Mouse (Mus musculus): ENCODE data around the gene Zfp189. TPM values are rescaled to one million over a fixed set of nuclear protein-coding genes. Genes with fewer than 3 reads are reported as not detected.

Gene Zfp189
- total RNA-seq, 1 experiment from 2014 or later = 3.2 TPM

- no peak for ATAC-seq (replicated peaks; ENCODE audit: insufficient number of reproducible peaks, low FRiP score, low TSS enrichment, poor library complexity, severe bottlenecking)
Observed at GRCm38 (mm10) chr4:49535036-49535435, 14.1 kb downstream of the Zfp189 start.

DNA sequence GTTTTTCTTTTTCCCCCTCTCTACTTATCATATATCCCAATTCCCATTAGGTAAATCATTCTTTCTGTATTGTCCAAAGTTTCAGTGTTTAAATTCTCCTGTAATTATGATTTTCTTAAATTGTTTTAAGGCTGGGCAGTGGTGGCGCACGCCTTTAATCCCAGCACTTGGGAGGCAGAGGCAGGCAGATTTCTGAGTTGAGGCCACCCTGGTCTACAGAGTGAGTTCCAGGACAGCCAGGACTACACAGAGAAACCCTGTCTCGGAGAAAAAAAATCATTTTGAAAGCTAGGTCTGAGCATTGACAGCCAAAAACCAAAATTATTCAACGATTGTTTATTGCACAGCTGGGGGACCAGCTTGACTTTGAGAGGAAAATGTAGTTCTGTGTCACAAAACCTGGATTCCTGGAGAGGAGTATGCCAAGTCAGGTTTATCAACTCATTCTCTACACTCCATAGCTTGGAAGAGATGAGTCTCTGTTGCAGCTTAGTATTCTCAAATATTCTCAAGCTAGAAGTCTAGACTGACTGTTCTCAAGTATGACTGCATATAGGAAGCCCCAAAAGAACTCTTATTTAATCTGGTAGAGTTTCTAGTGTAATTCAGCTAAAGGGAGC is 14.8 kb downstream of the Zfp189 start:
- ATAC-seq (replicated peaks; ENCODE audit: insufficient number of reproducible peaks, low FRiP score, low TSS enrichment, poor library complexity, severe bottlenecking) = no peak

DNA sequence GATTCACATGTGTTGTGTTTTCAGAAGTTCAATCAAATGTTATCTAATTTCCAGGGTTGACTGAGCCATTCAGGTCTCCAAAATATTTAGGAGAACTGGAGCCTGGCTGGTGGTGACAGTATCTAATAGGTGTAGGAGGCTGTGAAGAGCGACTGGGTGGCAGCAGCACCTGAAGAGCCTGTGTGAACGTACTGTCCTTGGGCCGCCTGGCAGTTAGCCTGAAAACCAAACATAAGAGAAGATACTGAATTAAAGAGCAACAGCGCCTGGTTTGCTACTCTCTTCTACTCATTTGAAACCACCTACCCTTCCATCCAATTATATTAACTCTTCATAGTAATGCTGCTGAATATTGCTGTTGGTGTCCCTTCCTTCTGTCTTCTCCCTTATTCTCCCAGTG is 15.7 kb downstream of the Zfp189 start:
- no peak for ATAC-seq (replicated peaks; ENCODE audit: insufficient number of reproducible peaks, low FRiP score, low TSS enrichment, poor library complexity, severe bottlenecking)

- ATAC-seq (replicated peaks; ENCODE audit: insufficient number of reproducible peaks, low FRiP score, low TSS enrichment, poor library complexity, severe bottlenecking) = no peak
Observed at GRCm38 (mm10) chr4:49539665-49540064, 18.7 kb downstream of the Zfp189 start.

- ATAC-seq (replicated peaks; ENCODE audit: insufficient number of reproducible peaks, low FRiP score, low TSS enrichment, poor library complexity, severe bottlenecking) = no peak
Observed at GRCm38 (mm10) chr4:49540966-49541365, 20.0 kb downstream of the Zfp189 start.

DNA sequence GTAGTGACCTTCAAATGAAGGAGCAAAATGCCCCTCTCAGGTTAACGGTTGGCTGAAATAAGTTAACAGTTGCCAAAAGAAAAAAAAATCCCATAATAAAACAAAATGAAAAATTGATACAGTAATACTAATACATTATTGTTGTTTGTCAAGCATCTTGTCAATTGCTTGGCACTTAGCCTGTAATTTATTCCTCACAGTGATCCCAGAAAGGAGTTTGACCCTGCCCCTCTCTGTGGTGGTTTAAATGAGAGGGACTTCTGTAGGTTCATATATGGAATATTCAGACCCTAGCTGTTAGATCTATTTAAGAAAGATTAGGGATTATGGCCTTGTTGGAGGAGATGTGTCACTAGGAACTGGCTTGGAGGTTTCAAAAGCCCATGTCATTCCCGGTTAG is 25.1 kb downstream of the Zfp189 start:
- ATAC-seq (replicated peaks; ENCODE audit: insufficient number of reproducible peaks, low FRiP score, low TSS enrichment, poor library complexity, severe bottlenecking) = no peak

- no peak for ATAC-seq (replicated peaks; ENCODE audit: insufficient number of reproducible peaks, low FRiP score, low TSS enrichment, poor library complexity, severe bottlenecking)
Observed at GRCm38 (mm10) chr4:49546873-49547543, 26.0 kb downstream of the Zfp189 start.

- no peak for ATAC-seq (replicated peaks; ENCODE audit: insufficient number of reproducible peaks, low FRiP score, low TSS enrichment, poor library complexity, severe bottlenecking)
Observed at GRCm38 (mm10) chr4:49547544-49548219, 26.7 kb downstream of the Zfp189 start.

DNA sequence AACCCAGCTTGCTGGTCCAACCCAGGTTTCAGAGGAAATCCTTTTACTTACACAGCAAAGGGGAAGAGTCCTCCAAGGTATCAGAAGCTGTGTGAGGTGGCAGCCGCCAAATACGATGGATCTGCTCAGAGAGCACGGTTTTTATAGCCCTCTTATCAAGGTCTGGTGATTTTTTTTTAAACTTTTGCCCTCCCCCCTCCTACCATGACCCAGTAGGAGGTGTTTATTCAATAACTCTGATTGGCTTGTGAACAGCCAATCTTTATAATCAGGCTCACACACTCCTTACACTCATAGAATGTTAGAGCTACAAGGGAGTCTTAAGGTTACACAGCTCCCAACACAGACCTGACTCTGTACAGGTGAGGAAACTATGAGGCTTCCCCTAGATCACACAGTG is 28.4 kb downstream of the Zfp189 start, which contains the start of gene Aldob:
TSS of gene Aldob (minus strand) at position 164 of the 400 bp plus-strand sequence.
- no peak for ATAC-seq (replicated peaks; ENCODE audit: insufficient number of reproducible peaks, low FRiP score, low TSS enrichment, poor library complexity, severe bottlenecking)

DNA sequence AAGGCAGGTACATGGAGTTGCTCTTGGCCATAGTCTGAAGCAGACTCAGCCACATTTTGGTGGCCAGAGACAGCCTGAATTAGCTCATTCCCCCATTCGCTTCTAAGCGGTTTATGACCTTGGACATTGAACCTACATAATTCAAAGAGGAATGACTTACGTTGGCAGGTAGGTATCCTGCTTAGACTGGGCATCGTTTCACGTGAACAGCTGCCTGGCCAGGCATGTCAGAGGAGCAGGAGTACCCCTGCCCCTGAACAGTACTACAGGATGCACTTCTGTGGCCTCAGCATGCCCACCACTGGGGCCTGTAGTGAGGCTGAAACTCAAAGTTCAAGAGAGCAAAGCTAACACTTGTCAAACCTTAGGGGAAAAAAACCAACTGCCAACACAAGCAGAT is 32.4 kb downstream of the Zfp189 start:
- no peak for ATAC-seq (replicated peaks; ENCODE audit: insufficient number of reproducible peaks, low FRiP score, low TSS enrichment, poor library complexity, severe bottlenecking)

DNA sequence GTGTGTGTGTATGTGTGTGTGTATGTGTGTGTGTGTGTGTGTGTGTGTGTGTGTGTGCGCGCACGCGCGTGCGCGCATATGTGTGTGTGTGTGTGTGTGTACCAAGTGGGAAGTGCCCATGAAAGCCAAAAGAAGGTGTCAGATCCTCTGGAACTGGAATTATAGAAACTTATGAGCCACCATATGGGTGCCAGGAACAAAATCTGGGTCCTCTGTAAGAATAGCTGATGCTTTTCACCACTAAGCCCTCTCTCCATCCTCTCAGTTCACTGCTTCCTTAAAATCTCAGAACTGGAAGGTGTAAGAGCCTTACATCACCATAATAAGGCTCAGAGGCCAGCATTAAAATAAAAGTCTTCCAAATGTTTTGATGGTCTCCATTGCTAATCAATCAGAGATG is 36.4 kb downstream of the Zfp189 start:
- no peak for ATAC-seq (replicated peaks; ENCODE audit: insufficient number of reproducible peaks, low FRiP score, low TSS enrichment, poor library complexity, severe bottlenecking)

DNA sequence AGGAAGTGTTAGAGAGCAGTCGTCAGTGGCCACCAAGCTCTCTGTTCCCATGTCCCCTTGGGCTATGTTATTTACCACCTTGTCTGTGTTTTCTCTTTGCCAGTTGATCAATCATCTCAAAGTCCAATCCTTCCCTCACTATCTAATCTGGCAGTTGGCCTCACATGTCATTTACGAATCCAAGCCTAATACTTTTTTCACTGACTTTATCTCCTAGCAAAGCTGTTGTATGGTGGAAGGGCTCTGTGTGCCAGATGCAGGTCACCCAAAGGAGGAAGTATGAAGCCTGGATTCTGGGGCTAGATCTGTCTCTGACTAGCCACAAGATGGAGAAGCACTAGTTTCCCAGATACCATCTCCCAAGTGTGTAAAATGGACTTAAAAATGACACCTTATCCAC is 37.2 kb downstream of the Zfp189 start:
- no peak for ATAC-seq (replicated peaks; ENCODE audit: insufficient number of reproducible peaks, low FRiP score, low TSS enrichment, poor library complexity, severe bottlenecking)

DNA sequence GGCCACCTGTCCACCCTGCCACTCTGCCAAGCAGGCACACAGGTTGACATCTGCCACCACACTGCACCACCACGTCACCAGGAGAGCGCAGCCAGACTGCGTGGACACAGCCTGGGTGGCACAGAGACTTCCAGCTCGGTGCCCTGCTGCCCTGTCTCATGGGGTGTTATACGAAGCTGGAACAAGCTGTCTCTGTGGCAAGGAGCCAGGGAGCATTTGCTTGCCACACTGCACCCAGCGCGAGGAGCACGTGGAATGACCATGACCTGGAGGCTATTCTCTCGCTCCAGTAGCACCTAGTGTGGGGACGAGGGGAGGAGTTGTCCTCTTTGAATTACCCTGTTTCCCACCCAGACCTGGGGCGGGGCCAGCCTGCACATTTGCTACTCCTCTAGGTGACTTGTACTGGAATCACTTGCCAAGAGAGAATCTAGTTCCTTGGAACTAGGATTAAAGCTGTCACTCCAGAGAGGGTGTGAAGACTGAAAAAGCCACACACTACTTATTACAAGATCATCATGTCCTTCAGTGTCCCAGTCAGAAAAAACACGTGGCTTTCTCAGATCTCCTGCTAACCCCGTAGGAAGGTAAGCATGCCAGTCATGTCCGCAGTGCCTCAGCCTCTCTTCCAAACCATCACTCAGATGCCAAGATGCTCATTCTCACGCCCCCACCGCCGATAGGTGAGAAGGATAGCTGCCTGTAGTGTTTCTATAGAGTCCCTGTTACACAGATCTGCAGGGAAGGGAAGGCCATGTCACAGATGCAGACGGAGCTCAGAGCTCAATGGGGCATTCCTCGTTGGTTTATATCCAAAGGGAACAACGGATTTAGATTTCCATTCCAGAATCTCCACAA is 39.2 kb downstream of the Zfp189 start:
- ATAC-seq (replicated peaks; ENCODE audit: insufficient number of reproducible peaks, low FRiP score, low TSS enrichment, poor library complexity, severe bottlenecking) = 0 out of 2 replicates have a peak, but pooled peaks have one; percentile 13

GRCm38 (mm10) chr4:49567613-49568012 is 46.6 kb downstream of the Zfp189 start:
- peak; percentile 83 for ATAC-seq (replicated peaks; ENCODE audit: insufficient number of reproducible peaks, low FRiP score, low TSS enrichment, poor library complexity, severe bottlenecking)

- ATAC-seq (replicated peaks; ENCODE audit: insufficient number of reproducible peaks, low FRiP score, low TSS enrichment, poor library complexity, severe bottlenecking) = no peak
Observed at GRCm38 (mm10) chr4:49572194-49572593, 51.2 kb downstream of the Zfp189 start.

Measured in monocyte, adult 5-6 weeks (primary cell).